Mouse (Mus musculus): ENCODE results near the gene Trp53i11.

DNA sequence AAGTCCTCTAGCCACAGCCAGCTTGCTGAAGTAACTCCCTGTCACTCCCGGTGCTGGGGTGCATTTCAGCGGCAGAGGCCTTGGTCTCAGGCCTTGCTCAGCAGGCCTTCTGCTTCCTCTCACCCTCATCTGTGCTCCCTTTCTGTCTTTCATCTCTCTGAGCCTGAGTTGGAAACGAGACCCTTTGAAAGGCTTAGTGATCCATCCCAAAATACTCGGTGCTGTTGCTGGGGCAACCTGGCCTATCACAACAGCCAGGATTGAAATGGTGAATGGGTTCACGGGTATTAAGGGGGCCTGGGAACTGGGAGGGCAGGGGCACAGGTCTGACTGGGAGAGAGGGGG, 41.1 kb downstream of the Trp53i11 start:
- no peak for TF ChIP-seq CTCF (IDR thresholded peaks at IDR 0.05; ENCODE audit: insufficient read depth, low read depth, low read length)
- no peak for TF ChIP-seq POLR2A (IDR thresholded peaks at IDR 0.05; ENCODE audit: insufficient read depth, low read depth, low read length)

All from olfactory bulb, adult 2 months (tissue).